Mouse (Mus musculus): ENCODE data around the gene Olfr553.
"Not testable (repeated sequence)": the region's sequence is repeated elsewhere in the genome, so short reads cannot be mapped to it uniquely, and the experiment has no call there.

The Olfr553 gene

DNA sequence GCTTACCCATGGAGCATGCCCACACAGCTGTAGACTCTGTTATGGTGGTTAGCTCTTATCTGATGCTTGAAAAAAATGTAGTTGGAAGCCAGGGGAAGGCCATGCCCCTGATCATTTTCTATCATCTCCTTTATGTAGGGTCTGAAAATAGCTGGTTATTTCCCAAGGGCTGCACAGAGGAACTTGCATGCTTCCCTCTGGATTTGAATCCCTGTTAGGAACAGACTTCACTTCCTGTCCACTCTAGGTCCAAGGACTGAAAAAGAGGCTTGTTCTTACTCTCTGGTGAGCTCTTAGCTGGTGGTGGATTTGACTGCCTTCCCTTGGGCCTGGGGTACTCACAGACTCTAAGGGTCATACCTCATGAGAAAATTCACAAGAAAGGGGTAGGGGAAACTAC is at the start of gene Olfr553:
Gene Olfr553, minus strand, starts transcription at position 101 of the 400 bp plus-strand sequence.
- in situ Hi-C loops (cut with MboI, MseI) = no loop called here

DNA sequence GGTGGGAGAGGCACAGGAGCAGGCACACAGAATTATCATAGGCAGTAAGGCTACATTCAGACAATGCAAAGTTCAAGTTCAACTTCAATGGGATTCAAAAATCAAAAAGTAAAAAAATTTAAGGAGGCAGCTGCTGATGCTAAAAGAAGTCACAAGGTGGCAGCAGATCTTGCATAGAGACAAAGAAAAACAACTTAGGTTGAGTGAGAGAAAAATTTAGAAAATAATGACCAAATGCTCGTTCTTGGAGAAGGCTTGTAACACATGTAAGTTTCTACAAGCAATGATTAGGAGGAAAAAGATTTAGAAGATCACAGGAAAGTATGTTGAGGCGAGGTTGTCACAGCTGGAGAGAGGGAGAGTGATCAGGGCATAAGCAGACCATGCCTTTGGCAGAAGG is 47.4 kb upstream of the Olfr553 start:
- in situ Hi-C loops (cut with MboI, MseI) = no loop called here

DNA sequence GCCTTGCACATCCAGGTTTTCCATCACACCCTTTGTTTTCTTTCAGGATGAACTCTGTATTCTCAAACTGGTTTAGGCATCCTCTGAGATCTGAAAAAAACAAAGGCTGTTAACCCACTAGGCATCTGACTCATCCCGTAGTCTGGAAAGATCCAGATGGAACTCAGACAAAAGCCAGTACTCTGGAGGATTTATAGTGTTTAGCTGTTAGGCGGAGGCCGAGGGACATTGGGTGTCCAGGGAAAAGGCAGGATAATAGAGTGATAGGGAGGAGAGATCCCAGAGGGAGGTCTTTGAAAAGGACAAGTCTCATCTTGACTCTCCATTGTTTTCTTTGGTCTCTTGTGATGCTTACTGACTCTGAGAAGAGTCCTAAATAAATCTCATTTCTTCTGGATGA is 46.6 kb upstream of the Olfr553 start, which contains the start of gene Olfr556:
Gene Olfr556, plus strand, starts transcription at position 301 of the 400 bp plus-strand sequence.
- in situ Hi-C loops (cut with MboI, MseI) = no loop called here

DNA sequence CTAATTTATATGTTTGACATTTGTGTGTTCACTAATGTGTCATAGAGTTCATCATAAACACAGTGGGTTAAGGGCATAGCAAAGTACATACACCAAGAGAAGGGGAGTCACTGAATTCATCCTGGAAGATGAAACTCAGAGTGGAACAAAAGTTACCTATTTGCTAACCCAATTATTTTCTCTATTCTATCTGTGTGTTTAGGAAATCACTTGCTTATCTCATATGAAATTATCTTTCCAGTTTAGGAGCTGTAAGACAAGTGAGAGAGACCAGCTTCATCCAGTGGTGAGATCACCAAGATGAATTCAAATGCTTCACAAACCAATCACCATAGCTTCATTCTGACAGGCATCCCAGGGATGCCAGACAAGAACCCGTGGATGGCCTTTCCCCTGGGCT is 40.5 kb upstream of the Olfr553 start, which contains the start of gene Olfr555:
Gene Olfr555, plus strand, starts transcription at position 301 of the 400 bp plus-strand sequence.
- in situ Hi-C loops (cut with MboI, MseI) = no loop called here

DNA sequence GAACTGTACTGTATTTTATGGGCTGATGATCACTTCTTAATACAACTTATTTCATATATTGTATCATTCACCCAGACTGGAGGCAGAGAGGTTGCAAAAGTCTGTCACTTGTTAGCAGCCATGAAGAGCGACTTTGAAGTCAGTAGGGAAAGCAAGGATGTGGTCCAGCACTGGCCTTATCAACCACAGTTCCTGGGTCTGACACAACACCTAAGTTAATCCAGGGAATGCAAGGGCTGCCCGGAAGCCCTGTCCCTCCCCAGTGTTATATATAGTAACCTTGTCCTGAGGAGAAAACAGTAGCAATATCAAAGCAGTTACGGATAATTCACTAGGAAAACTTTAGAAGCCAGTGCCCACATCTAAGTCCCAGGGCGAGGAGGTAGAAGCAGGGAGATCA is 26.9 kb upstream of the Olfr553 start:
- in situ Hi-C loops (cut with MboI, MseI) = not testable (repeated sequence)

DNA sequence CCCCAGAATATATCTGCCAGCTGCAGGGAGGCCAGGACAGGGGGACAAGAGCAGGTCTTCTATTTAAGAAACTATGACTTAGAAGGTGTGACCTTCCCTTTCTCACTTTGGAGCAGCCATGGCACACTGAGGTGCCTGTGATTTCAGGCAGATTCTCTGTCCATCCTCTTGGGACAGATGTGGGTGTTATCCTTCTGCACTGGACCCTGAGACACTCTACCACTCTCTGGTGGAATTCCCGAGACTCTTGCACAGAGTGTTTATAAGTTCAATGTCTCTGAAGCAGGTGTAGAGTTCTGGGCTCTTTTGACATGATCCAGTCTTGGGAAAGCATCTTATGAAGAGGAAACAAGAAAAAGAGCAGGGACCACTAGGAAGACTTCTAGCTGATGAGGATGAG is 20.1 kb upstream of the Olfr553 start, which contains the start of gene Olfr554:
Gene Olfr554, plus strand, starts transcription at position 301 of the 400 bp plus-strand sequence.
- in situ Hi-C loops (cut with MboI, MseI) = loop anchor here (5.0 kb wide), 1 partner anchor 131 kb away; no protein-coding TSS in a partner anchor

DNA sequence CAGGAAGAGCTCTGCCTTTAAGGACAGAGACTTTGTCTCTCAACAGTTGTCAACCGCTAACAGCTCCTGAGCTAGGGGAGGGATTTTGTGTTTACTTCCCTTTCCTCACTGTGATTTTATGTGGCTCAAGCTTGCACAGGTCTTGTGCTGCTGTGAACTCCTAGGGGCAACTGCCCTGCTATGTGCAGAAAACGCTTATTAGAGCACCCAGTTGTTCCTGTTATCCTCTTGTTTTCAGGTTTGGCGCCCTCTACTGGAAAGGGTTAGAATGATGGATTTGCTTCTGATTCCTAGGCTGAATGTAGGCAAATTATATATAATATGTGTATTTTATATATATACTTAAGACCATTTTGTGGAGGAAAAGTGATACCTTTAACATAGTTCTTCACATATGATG is 18.6 kb upstream of the Olfr553 start:
- in situ Hi-C loops (cut with MboI, MseI) = loop anchor here (5.0 kb wide), 1 partner anchor 129 kb away; no protein-coding TSS in a partner anchor

DNA sequence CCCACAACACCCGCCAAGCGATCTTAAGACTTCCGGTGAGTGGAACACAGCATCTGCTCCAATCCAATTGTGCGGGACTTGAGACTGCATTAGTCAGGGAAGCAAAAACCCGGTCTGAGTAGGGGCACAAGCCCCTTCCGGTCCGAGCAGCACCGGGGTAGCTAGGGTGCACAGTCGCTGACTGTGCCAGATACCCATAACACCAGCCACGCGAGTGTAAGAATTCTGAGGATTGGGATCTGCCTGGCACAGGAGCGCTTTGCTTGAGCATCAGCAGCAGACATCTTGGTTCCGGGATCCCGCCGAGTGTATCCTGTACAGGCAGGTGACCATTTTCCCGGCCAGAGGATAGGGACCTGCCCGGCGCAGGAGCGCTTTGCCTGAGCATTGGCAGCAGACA is 2.4 kb upstream of the Olfr553 start:
- in situ Hi-C loops (cut with MboI, MseI) = not testable (repeated sequence)

DNA sequence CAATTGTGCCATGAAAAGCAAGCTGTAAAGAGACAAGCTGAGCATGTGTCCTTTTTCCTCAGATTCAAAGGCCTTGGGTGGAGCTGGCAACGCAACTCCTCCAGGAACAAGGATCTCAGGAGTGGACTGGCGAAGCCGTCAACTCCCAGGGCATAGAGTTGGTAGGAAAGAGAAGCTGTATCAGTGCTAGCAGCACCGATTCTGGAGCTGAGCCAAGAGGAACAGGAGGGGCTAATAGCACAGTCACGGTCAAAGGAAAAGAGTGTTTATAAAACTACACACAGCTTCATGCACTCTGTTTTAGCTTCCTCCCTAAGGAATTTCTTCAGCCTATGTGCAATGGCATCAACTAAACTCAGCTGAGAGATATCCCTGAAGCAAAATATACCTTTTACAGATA is 1.6 kb upstream of the Olfr553 start:
- in situ Hi-C loops (cut with MboI, MseI) = no loop called here

DNA sequence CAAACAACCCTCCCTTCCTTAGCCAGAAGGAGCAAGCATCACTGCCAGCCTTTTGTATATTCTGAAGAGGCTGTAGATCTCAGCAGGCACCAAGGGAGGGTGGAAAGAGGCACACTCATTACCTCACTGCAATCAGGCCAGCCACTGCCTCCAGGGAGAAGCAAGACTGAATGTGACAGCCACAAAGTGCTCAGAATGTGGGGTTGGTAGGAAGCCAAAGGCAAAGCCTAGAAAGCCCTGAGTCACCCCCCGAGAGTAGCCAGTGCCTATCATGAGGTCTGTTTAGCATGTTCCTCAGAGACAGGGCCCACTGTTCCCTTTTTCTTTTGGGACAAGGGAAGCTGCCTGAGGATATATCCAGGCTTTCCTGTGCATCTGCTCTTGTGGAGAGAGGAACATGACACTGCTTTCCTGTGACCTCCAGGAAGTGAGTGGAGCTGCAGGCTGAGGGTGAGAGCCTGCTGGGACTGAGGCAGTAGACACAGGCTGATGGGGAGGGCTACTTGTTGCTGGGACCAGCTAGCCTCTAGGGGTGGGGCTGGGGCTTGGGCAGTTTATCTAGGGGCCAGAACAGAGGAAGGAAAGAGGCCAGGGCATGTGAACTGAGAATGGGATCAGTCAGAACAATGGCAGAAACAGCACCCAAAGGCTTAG is 20.5 kb downstream of the Olfr553 start, which contains the start of gene Olfr552:
Gene Olfr552, plus strand, starts transcription at position 393 of the 654 bp plus-strand sequence.
- in situ Hi-C loops (cut with MboI, MseI) = no loop called here

DNA sequence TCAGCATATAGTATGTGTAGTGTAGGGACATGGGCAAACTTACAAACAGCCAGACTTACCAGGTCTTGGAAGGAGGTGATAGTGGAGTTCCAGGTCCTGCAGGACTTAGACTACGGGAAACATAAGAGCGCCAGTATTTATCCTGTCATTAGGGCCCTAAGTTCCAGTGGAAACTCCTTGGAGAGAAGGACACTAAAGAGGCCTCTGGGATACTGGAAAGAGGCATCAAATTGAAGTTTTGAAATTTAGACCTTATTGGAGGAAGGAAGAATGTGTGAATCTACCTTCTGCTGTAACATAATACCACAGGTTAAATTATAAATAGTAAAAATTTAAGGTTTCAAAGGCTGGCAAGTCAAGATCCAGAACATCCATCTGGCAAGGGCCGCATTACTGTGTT is 26.2 kb downstream of the Olfr553 start, which contains the start of gene Olfr551:
Gene Olfr551, minus strand, starts transcription at position 101 of the 400 bp plus-strand sequence.
- in situ Hi-C loops (cut with MboI, MseI) = no loop called here

DNA sequence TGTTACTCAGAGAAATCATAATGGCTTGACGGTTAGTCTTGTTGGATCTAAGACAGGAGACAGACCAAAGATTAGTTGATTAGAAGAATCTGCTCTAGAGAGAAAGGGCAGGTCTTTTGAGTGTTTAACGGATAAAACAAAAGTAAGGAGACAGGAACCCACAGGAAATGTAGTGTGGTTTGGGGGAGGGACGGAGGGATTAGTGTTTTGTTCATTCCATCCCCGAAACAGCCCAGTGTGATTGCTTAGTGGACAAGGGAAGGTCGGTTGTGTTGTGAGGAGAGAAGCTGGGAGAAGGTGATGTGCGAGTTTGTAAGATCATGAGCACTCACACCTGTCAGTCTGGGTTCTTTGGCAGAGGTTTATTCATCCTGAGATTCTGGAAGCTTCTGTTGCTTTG is 42.0 kb downstream of the Olfr553 start:
- in situ Hi-C loops (cut with MboI, MseI) = no loop called here

DNA sequence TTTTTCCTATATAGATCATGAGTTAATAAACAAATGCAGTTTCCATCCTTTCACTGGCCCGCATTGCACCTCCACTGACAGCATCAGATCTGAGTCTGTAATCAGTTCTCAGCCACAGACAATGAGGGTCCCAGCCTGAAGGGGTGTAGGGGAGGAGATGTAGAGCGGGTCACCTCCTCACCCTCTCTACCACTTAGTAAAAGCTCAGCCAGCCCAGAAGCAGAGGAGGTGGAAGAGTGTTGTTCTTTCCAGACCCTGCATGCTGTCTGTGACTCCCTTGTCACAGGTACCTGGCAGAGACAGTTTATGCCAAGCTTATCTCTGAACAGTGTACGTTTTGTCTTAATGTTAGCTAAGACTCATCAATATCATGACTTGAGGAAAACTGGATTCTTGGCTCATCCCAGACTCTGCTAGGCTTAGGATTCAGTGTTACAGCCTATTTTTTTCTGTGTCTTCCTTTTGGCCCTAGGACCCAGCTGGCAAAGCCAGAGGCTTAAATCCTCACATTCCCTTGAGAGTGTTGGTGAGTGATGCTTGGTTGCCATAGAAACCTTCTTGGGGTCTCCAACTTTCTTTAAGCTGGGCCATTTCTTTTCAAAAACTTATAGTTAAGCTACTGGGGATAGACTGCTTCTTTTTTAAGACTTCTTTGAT is 44.7 kb downstream of the Olfr553 start:
- in situ Hi-C loops (cut with MboI, MseI) = no loop called here

DNA sequence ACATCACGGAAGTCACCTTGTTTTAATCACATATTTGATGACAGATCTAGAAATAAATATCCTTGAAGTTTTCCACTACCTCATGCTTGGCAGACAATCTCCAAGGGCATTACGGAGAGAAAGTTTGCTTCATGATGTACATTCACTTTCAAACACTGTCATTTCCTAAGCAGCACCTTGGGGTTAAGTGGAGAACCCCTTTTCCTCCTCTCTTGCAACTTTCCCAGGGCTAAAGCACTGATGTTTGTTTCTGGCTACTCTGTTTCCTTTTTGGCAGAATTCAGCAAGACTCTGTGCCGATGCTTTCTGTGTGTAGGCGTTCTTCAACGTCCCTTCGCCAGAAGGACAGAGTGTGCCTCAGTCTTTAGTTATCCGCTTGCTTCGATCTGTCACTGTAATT is 46.9 kb downstream of the Olfr553 start, which contains the start of gene Olfr550:
Gene Olfr550, plus strand, starts transcription at position 301 of the 400 bp plus-strand sequence.
- in situ Hi-C loops (cut with MboI, MseI) = no loop called here

DNA sequence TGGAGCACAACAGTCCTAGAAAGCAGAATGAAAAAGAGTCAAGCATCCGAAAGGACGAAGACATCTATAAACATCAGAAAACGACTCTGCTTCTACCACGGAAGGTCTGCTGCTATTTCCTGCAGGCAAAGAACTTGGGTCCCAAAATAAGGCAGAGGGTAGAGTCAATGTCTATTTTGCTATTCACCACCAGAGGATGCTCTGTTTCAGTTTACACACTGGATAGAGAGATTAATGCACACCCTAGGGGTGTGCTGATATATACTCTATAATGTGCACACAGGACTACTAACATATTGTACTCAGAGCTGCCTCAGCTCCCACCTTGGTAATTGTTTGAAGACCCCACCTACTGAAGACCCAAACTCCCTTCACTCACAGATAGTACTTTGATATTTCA is 51.8 kb downstream of the Olfr553 start:
- in situ Hi-C loops (cut with MboI, MseI) = no loop called here

DNA sequence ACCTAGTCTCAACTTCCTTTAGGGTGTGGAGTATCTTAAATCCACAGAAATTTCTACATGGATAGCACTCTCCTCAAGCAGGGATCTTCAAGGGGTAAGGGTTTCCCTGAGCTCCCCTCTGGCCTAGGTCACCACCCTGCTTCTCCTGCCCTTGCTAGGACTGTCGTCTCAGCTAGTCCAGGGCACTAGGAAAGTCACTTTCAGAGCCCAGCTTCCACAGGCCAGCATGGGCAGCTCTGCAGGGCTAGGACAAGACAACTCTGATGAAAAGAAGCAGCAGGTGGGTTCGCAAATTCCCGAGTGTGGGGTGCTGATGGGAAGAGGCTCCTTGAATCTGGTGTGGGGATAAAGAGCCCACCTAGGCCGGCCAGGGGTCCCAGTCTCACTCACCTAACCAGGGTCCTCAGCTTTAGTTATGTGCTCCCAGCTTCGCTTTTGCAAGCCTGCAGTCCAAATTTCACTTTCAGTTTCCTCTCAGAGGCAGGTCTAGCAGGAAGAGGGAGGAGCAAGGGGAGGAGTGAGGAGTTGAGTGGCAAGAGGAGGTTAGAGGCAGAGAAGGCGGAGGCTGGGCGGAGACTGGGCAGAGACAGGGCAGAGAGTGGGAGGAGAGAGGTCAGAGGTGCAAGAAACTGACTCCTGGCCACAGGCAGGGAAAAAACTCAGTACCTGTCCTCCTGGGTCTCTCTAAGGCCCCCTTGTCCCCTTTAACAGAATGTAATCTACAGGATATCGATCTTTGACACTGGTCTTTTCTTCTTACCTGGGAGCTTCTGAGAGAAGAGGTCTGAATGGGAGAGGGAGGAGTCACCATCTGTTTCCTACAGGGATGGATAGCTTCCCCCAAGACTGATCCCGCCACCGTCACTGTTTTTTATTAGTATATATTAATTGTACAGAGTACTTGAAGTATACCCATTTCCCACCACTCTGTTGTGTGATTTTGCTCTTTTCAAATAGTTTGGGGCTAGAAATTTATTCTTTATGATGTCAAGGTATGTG is 52.7 kb downstream of the Olfr553 start, which contains the start of gene Trim21:
Gene Trim21, minus strand, starts transcription at position 488 of the 999 bp plus-strand sequence.
- in situ Hi-C loops (cut with MboI, MseI) = no loop called here

Data from regulatory T cell (primary cell).